Mouse (Mus musculus): ENCODE measurements at regions not wholly inside any gene's neighbourhood (a gene's known extent, or its start where the extent isn't known, plus 50 kb on each side); places are given as distances from the start of the nearest gene placed in this dataset.

- TF ChIP-seq CTCF (IDR thresholded peaks at IDR 0.05; ENCODE audit: extremely low read depth, insufficient read depth, low read length) (no peak), POLR2A (IDR thresholded peaks at IDR 0.05; ENCODE audit: extremely low read depth, insufficient read depth, low read length) (no peak)
These were observed 374.1 kb downstream of the Fgf9 start for GRCm38 (mm10) chr14:58444496-58444895.
